Mouse (Mus musculus): Measurements from ENCODE around the gene Anks1. TPM values are rescaled to one million over a fixed set of nuclear protein-coding genes. Genes with fewer than 3 reads are reported as not detected.

Anks1 gene
- polyA plus RNA-seq, 1 experiment from 2014 or later, result 18.7 TPM

GRCm38 (mm10) chr17:27966056-27966455, 57.0 kb downstream of the Anks1 start:
- WGBS, result 55% methylated on average over 4 of the region's 4 CpGs
- Histone ChIP-seq H3K36me3 (ENCODE audit: insufficient read depth) (no peaks in the 10 kb centered on the region), H3K4me1 (ENCODE audit: insufficient read depth) (no peaks in the 10 kb centered on the region), H3K27ac (ENCODE audit: low read depth) (no peak overlapping the region), H3K9ac (no peak overlapping the region), H3K27me3 (ENCODE audit: insufficient read depth, low read length) (no peaks in the 10 kb centered on the region), H3K4me2 (no peak overlapping the region), H3K9me3 (ENCODE audit: low read depth, low read length) (no peaks in the 10 kb centered on the region), H3K4me3 (ENCODE audit: low read depth, low read length) (no peak overlapping the region)
- ATAC-seq (ENCODE audit: insufficient read depth), result no peak
- DNase-seq, result no peak
- no peak for TF ChIP-seq CTCF (IDR thresholded peaks at IDR 0.05; ENCODE audit: low read depth)

- no peaks in the 10 kb centered on the region for H3K4me1 ChIP-seq (ENCODE audit: insufficient read depth)
- TF ChIP-seq CTCF (IDR thresholded peaks at IDR 0.05; ENCODE audit: low read depth), result no peak
- no peak for ATAC-seq (ENCODE audit: insufficient read depth)
- no peaks in the 10 kb centered on the region for H3K9me3 ChIP-seq (ENCODE audit: low read depth, low read length)
- H3K36me3 ChIP-seq (ENCODE audit: insufficient read depth), result no peaks in the 10 kb centered on the region
- DNase-seq, result no peak
- WGBS, result 80% methylated on average over 11 of the region's 11 CpGs
- no peak overlapping the region for H3K9ac ChIP-seq
- H3K4me2 ChIP-seq, result no peak overlapping the region
- no peak overlapping the region for H3K4me3 ChIP-seq (ENCODE audit: low read depth, low read length)
- no peak overlapping the region for H3K27ac ChIP-seq (ENCODE audit: low read depth)
- no peaks in the 10 kb centered on the region for H3K27me3 ChIP-seq (ENCODE audit: insufficient read depth, low read length)
Observed at GRCm38 (mm10) chr17:27966508-27967021, 57.5 kb downstream of the Anks1 start.

- DNase-seq (no peak), ATAC-seq (ENCODE audit: insufficient read depth) (no peak)
- no peak overlapping the region for H3K27ac ChIP-seq (ENCODE audit: low read depth)
- 88% methylated on average over 7 of the region's 7 CpGs for WGBS
- no peaks in the 10 kb centered on the region for H3K36me3 ChIP-seq (ENCODE audit: insufficient read depth)
- no peak for TF ChIP-seq CTCF (IDR thresholded peaks at IDR 0.05; ENCODE audit: low read depth)
- no peaks in the 10 kb centered on the region for H3K27me3 ChIP-seq (ENCODE audit: insufficient read depth, low read length)
- no peak overlapping the region for H3K4me3 ChIP-seq (ENCODE audit: low read depth, low read length)
- H3K9ac ChIP-seq, result no peak overlapping the region
- no peak overlapping the region for H3K4me2 ChIP-seq
- H3K9me3 ChIP-seq (ENCODE audit: low read depth, low read length), result no peaks in the 10 kb centered on the region
- H3K4me1 ChIP-seq (ENCODE audit: insufficient read depth), result no peaks in the 10 kb centered on the region
Observed at GRCm38 (mm10) chr17:27967529-27967928, 58.4 kb downstream of the Anks1 start.

GRCm38 (mm10) chr17:27968033-27968750, 59.1 kb downstream of the Anks1 start:
- H3K9ac ChIP-seq, result no peak overlapping the region
- no peak for DNase-seq
- H3K27me3 ChIP-seq (ENCODE audit: insufficient read depth, low read length), result no peaks in the 10 kb centered on the region
- H3K4me3 ChIP-seq (ENCODE audit: low read depth, low read length), result no peak overlapping the region
- ATAC-seq (ENCODE audit: insufficient read depth), result no peak
- H3K4me1 ChIP-seq (ENCODE audit: insufficient read depth), result no peaks in the 10 kb centered on the region
- 75% methylated on average over 9 of the region's 9 CpGs for WGBS
- H3K36me3 ChIP-seq (ENCODE audit: insufficient read depth), result no peaks in the 10 kb centered on the region
- H3K9me3 ChIP-seq (ENCODE audit: low read depth, low read length), result no peaks in the 10 kb centered on the region
- H3K4me2 ChIP-seq, result no peak overlapping the region
- no peak overlapping the region for H3K27ac ChIP-seq (ENCODE audit: low read depth)
- TF ChIP-seq CTCF (IDR thresholded peaks at IDR 0.05; ENCODE audit: low read depth), result no peak

- DNase-seq (no peak), ATAC-seq (ENCODE audit: insufficient read depth) (no peak)
- WGBS, result 89% methylated on average over 5 of the region's 5 CpGs
- Histone ChIP-seq H3K4me1 (ENCODE audit: insufficient read depth) (no peaks in the 10 kb centered on the region), H3K4me2 (no peak overlapping the region), H3K9me3 (ENCODE audit: low read depth, low read length) (no peaks in the 10 kb centered on the region), H3K9ac (no peak overlapping the region), H3K36me3 (ENCODE audit: insufficient read depth) (no peaks in the 10 kb centered on the region), H3K4me3 (ENCODE audit: low read depth, low read length) (no peak overlapping the region), H3K27me3 (ENCODE audit: insufficient read depth, low read length) (no peaks in the 10 kb centered on the region), H3K27ac (ENCODE audit: low read depth) (peak overlapping the region; percentile 48; the same call in 1 of the 2 replicates)
- no peak for TF ChIP-seq CTCF (IDR thresholded peaks at IDR 0.05; ENCODE audit: low read depth)
Observed at GRCm38 (mm10) chr17:27968903-27969302, 59.8 kb downstream of the Anks1 start.

- Histone ChIP-seq H3K4me2 (no peak overlapping the region), H3K27ac (ENCODE audit: low read depth) (peak overlapping the region; percentile 62; the same call in 1 of the 2 replicates), H3K27me3 (ENCODE audit: insufficient read depth, low read length) (no peaks in the 10 kb centered on the region), H3K9me3 (ENCODE audit: low read depth, low read length) (no peaks in the 10 kb centered on the region), H3K4me3 (ENCODE audit: low read depth, low read length) (no peak overlapping the region), H3K9ac (no peak overlapping the region), H3K4me1 (ENCODE audit: insufficient read depth) (no peaks in the 10 kb centered on the region), H3K36me3 (ENCODE audit: insufficient read depth) (no peaks in the 10 kb centered on the region)
- 57% methylated on average over 8 of the region's 8 CpGs for WGBS
- ATAC-seq (ENCODE audit: insufficient read depth) (peak; percentile 57), DNase-seq (peak; percentile 73)
- TF ChIP-seq CTCF (IDR thresholded peaks at IDR 0.05; ENCODE audit: low read depth), result peak; percentile 71
Observed at GRCm38 (mm10) chr17:27969365-27969764, 60.3 kb downstream of the Anks1 start.

GRCm38 (mm10) chr17:27969896-27970295, 60.8 kb downstream of the Anks1 start:
- TF ChIP-seq CTCF (IDR thresholded peaks at IDR 0.05; ENCODE audit: low read depth), result no peak
- Histone ChIP-seq H3K4me3 (ENCODE audit: low read depth, low read length) (no peak overlapping the region), H3K27me3 (ENCODE audit: insufficient read depth, low read length) (no peaks in the 10 kb centered on the region), H3K4me2 (no peak overlapping the region), H3K27ac (ENCODE audit: low read depth) (peak overlapping the region; percentile 62), H3K9me3 (ENCODE audit: low read depth, low read length) (no peaks in the 10 kb centered on the region), H3K36me3 (ENCODE audit: insufficient read depth) (no peaks in the 10 kb centered on the region), H3K9ac (no peak overlapping the region), H3K4me1 (ENCODE audit: insufficient read depth) (no peaks in the 10 kb centered on the region)
- no peak; the same call in 1 of the 2 replicates for ATAC-seq (ENCODE audit: insufficient read depth)
- DNase-seq, result no peak
- 73% methylated on average over 5 of the region's 5 CpGs for WGBS
